In the genomic region with DNA sequence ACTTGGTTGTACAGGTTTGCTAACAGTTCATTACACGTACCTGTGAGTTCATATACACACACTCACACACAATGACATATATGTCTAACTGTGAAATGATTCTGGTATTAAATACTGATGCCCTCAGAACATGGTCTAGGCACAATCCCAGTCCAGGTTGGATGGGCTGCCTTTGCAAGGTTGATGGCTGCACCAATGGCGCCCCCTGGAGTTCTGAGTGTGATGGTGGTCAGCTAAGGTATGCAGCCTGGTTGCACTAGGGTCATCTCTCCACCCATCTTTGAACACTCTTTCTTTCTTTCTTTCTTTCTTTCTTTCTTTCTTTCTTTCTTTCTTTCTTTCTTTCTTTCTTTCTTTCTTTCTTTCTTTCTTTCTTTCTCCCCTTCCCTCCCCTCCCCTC, we compare ENCODE assay signal across 10 mouse cellular contexts.
DNase-seq lines count a peak whose midpoint lies in the region; ATAC-seq and TF ChIP-seq lines count a peak whose summit lies in the region.
"Had no signal": no experiment of that assay in that cellular context is flagged by ENCODE, and none has a peak within 500 bp of the region (broad histone marks: within the 10 kb centered on the region; RNA-seq: fewer than 3 reads in every experiment).

No protein-coding gene starts in this region.

- no peak overlapping the region for H3K9ac ChIP-seq in midbrain, postnatal 0 days (replicated peaks; ENCODE audit: low read length, poor library complexity, severe bottlenecking)
- no peak overlapping the region for H3K9ac ChIP-seq in midbrain, embryonic 16.5 days (ENCODE audit: low read depth, low read length)
- H3K9ac ChIP-seq in hindbrain, embryonic 12.5 days = no peak overlapping the region
- H3K9ac ChIP-seq: liver, embryonic 13.5 days had no signal

- 39% methylated on average over 2 of the region's 2 CpGs for WGBS in midbrain, postnatal 0 days
- WGBS in midbrain, embryonic 16.5 days = 42% methylated on average over 2 of the region's 2 CpGs
- 40% methylated on average over 2 of the region's 2 CpGs for WGBS in hindbrain, embryonic 12.5 days

- no peak overlapping the region for H3K4me3 ChIP-seq in midbrain, postnatal 0 days (ENCODE audit: low read depth, low read length)
- no peak overlapping the region for H3K4me3 ChIP-seq in midbrain, embryonic 16.5 days (ENCODE audit: low read depth, low read length)
- no peak overlapping the region for H3K4me3 ChIP-seq in hindbrain, embryonic 12.5 days
- H3K4me3 ChIP-seq: liver, embryonic 13.5 days had no signal

- no peaks in the 10 kb centered on the region for H3K9me3 ChIP-seq in midbrain, postnatal 0 days (ENCODE audit: low read length)
- H3K9me3 ChIP-seq in midbrain, embryonic 16.5 days (replicated peaks; ENCODE audit: control insufficient read depth, low read length, poor library complexity, severe bottlenecking) = no peaks in the 10 kb centered on the region
- H3K9me3 ChIP-seq in hindbrain, embryonic 12.5 days (replicated peaks) = no peaks in the 10 kb centered on the region
- H3K9me3 ChIP-seq: liver, embryonic 13.5 days had no signal

- no peak overlapping the region for H3K27ac ChIP-seq in midbrain, postnatal 0 days (ENCODE audit: low read depth, low read length)
- no peak overlapping the region for H3K27ac ChIP-seq in midbrain, embryonic 16.5 days (ENCODE audit: low read length)
- H3K27ac ChIP-seq in hindbrain, embryonic 12.5 days = no peak overlapping the region
- H3K27ac ChIP-seq: liver, embryonic 13.5 days had no signal

- TF ChIP-seq CTCF in midbrain, postnatal 0 days (IDR thresholded peaks at IDR 0.05) = peak; percentile 9; the same call in 1 of the 2 replicates

- DNase-seq in heart, postnatal 4 days = peak; percentile 23
- DNase-seq in heart, postnatal 14 days = no peak
- DNase-seq in midbrain, postnatal 0 days (ENCODE audit: low spot score) = no peak
- peak; percentile 4 for DNase-seq in c-Kit-positive CD71-positive TER-119-positive erythroid progenitor cells, embryonic 14.5 days (ENCODE audit: low spot score)
- DNase-seq in thymus, postnatal 4 days = peak; percentile 58
- DNase-seq in left cerebral cortex, adult 11 months (ENCODE audit: low spot score) = no peak
- DNase-seq: cerebellum, adult 8-10 months; liver, embryonic 13.5 days had no signal

- no peak overlapping the region for H3K4me2 ChIP-seq in midbrain, postnatal 0 days (ENCODE audit: low read depth, low read length, poor library complexity, severe bottlenecking)
- no peak overlapping the region for H3K4me2 ChIP-seq in midbrain, embryonic 16.5 days (ENCODE audit: low read length)
- H3K4me2 ChIP-seq in hindbrain, embryonic 12.5 days (replicated peaks) = no peak overlapping the region
- H3K4me2 ChIP-seq: liver, embryonic 13.5 days had no signal

- no peaks in the 10 kb centered on the region for H3K36me3 ChIP-seq in midbrain, postnatal 0 days (ENCODE audit: insufficient read depth, low read length)
- no peaks in the 10 kb centered on the region for H3K36me3 ChIP-seq in midbrain, embryonic 16.5 days (ENCODE audit: control insufficient read depth, insufficient read depth, low read length)
- no peaks in the 10 kb centered on the region for H3K36me3 ChIP-seq in hindbrain, embryonic 12.5 days
- H3K36me3 ChIP-seq: liver, embryonic 13.5 days had no signal

- no peaks in the 10 kb centered on the region for H3K4me1 ChIP-seq in midbrain, postnatal 0 days (ENCODE audit: insufficient read depth, low read length)
- no peaks in the 10 kb centered on the region for H3K4me1 ChIP-seq in midbrain, embryonic 16.5 days (ENCODE audit: control insufficient read depth, insufficient read depth, low read length)
- H3K4me1 ChIP-seq in hindbrain, embryonic 12.5 days = 0 out of 2 replicates have a peak, but pooled peaks cover 2% of the 10 kb centered on the region
- H3K4me1 ChIP-seq: liver, embryonic 13.5 days had no signal

- ATAC-seq in midbrain, postnatal 0 days (ENCODE audit: low FRiP score) = no peak
- no peak for ATAC-seq in midbrain, embryonic 16.5 days
- ATAC-seq in hindbrain, embryonic 12.5 days (ENCODE audit: low FRiP score) = no peak

- intact Hi-C loops in heart, postnatal 14 days (cut with DNase I) = no loop called here

- H3K27me3 ChIP-seq in midbrain, postnatal 0 days (ENCODE audit: insufficient read depth, low read length) = no peaks in the 10 kb centered on the region
- H3K27me3 ChIP-seq in midbrain, embryonic 16.5 days (ENCODE audit: control insufficient read depth, insufficient read depth, low read depth, low read length) = no peaks in the 10 kb centered on the region
- no peaks in the 10 kb centered on the region for H3K27me3 ChIP-seq in hindbrain, embryonic 12.5 days
- H3K27me3 ChIP-seq: liver, embryonic 13.5 days had no signal

Comparison
In these comparisons a context has a peak if more than half of its experiments do, and no peak if none do; other contexts are left out.
1. DNase-seq: peak in heart, postnatal 4 days (single experiment), c-Kit-positive CD71-positive TER-119-positive erythroid progenitor cells, embryonic 14.5 days (single experiment) and thymus, postnatal 4 days (single experiment); none in heart, postnatal 14 days (0 of 2), midbrain, postnatal 0 days (single experiment) and left cerebral cortex, adult 11 months (single experiment).